Mouse (Mus musculus) cerebellum, adult 8-10 months (tissue): ENCODE data around the gene Cyb5rl.
"Not testable (repeated sequence)": the region's sequence is repeated elsewhere in the genome, so short reads cannot be mapped to it uniquely, and the experiment has no call there.

Experiments
- DNase-seq: peaks from one replicate; pipeline ENCODE4 v3.0.0; 2022

Gene Cyb5rl

GRCm38 (mm10) chr4:107064394-107065098 lies 2.2 kb upstream of the Cyb5rl start:
- no peak for DNase-seq

DNA sequence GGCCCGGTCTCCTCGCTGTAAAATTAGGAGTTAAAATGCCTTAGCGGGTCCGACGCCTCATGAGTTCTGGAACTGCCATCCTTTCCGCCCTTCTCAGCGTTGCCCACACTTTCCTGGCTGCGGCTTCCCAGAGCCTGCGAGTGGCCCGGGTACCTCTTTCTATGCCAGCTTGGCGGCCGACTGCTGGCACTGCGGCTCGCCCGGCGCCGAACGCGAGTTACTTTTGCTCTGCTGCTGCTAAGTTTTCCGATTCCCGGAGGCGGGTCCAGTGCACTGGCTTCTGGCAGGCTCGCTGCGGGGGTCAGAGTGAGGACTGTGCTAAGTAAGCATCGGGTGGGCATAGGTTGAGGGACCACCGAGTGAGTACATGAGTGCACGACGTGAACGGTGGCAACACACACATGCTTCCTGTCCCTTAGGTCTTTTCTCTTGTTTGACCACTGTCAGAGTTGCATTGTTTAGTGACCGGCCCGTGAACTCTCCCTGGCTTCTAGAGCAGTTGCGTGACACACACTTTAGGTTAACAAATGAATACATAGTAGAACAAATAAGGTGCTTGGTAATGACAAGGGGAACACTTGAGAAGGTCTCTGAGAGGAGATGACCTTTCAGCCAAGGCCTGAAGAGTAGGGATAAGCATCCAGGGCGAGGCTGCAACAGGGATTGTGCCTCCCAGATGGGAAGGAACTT lies 508 bp downstream of the Cyb5rl start:
- DNase-seq, result no peak

- DNase-seq, result no peak
These were observed 5.6 kb downstream of the Cyb5rl start for GRCm38 (mm10) chr4:107072343-107072742.

GRCm38 (mm10) chr4:107075456-107075855 lies 8.7 kb downstream of the Cyb5rl start:
- no peak for DNase-seq

DNA sequence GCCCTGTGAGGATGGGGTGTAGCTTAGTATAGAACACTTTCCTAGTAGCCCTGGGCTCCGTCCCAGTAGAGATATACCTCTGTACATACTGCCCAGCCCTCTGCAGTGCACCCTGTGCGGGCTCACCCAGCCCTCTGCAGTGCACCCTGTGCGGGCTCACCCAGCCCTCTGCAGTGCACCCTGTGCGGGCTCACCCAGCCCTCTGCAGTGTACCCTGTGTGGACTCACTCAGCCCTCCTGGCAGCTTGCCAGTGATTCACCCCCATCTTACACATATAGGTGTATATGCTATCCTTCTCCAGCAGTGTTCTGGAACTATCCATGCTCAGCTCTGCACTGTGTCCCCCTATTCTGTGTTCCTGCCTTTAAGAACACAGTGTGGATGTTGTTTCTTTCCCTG lies 12.1 kb downstream of the Cyb5rl start:
- no peak for DNase-seq

- no peak for DNase-seq
These were observed 12.9 kb downstream of the Cyb5rl start for GRCm38 (mm10) chr4:107079716-107080115.

DNA sequence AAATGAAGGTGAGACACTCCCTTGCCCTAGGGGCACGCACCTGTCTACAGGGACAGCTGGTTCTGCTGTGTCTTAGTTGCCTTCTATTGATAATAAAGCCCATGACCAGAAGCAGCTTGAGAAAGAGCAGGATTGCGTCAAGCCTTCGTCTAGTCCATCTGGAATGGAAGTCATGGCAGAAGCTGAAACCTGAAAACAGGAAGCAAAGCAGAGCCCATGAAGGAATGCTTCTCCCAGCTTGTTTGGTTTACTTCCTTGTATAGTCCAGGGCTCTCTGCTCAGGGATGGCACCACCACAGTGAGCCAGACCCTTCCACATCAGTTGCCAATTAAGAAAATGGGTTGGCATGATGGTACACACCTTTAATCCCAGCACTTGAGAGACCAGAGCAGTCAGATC lies 15.4 kb downstream of the Cyb5rl start:
- no peak for DNase-seq

DNA sequence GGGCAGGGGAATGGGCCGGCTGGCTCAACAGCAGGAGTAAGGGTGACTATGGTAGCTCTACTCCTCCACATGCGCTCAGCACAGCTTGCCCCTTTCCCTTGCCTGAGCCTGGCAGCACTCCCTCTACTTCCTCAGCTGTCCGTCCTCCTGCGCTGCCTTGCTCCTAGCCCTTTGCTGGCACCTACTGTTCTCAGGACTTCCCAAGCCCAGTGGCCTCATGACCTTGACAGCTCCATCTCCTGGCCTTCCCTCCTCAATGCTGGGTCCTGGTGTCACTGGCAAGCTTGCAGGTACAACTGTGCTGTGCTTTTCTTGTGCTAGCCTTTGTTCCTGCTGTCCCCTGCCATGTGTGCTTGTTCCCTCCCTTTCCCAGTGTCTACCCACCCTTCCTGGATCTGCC lies 16.3 kb downstream of the Cyb5rl start:
- DNase-seq, result no peak

- no peak for DNase-seq
These were observed 17.6 kb downstream of the Cyb5rl start for GRCm38 (mm10) chr4:107084343-107084742.

GRCm38 (mm10) chr4:107084858-107085257 lies 18.1 kb downstream of the Cyb5rl start:
- no peak for DNase-seq

DNA sequence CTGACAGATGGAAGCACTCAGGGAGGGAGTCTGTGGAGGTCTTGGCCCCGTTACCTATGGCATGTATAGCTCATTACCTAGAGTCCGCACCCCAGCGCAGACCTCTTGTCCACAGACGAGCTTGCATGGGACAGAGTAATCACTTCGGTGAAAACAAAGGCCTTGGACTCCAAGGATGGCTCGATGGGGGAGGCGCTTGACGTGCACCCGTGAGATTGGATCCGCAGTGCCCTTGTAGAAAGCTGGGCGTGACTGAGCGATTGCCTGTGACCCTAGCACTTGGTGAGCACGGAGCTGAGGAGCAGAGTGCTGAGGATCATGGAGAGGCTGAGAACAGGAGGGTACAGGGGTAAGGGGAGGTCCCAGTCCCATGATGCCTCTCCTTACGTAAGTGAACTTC lies 24.9 kb downstream of the Cyb5rl start:
- DNase-seq, result no peak

DNA sequence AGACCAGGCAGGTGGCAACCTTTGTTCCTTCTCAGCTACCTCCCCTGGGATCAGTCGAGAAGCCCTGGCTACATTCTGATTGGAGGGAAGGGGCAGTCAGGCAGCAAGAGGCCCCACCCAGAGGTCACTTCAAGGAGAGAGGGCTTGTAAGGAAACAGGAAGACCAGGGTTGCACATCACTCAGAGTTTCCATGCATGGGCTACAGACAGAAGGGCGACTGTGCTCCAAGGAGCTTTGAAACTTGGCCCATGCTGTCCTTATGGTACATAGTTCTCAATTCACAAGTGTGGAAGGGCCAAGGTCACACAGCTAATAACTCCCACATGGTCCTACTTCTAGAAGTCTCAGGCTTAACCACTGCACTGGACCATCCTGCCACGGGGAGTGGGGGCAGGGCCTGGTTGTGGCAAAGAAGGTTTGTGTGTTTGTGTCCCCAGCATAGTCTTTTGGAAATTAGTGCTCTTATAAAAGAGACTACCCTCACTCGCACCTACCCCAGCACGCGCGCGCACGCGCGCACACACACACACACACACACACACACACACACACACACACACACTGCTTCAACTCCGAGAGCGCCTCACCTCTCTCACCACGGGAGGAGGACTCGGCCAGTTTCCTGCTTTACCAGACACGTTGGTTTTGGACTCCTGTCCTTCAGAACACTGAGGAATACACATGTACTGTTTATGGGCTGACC lies 27.8 kb downstream of the Cyb5rl start:
- DNase-seq, result no peak

- no peak for DNase-seq
These were observed 29.3 kb downstream of the Cyb5rl start for GRCm38 (mm10) chr4:107096043-107096442.

DNA sequence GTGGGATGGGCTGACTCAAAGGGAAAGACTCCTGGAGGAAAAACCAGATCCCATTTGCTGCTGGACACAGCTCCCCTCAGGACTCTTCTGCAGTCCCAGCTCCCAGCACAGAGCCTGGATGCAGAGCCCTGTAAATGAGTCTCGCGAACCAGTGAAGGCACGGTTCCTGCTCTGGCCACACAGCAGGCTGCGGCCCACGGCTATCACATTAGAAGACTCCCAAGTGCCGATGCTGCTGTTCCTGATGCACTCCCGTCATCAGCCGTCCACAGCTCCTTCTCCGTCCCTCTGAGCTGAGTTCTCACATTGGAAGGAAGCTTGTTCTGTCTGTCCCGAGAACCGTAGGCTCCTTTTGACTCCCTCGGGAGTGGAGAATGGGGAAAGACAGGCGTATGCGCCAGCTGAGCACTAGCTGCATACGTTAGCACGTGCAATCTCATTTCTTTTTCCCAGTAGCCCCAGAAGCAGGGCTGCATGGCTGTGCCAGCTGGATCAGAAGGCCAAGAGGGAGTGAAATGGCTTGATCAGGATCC lies 30.1 kb downstream of the Cyb5rl start, which contains the start of gene Cdcp2:
Cdcp2 (plus strand) TSS at position 51 of the 533 bp plus-strand sequence.
- no peak for DNase-seq

GRCm38 (mm10) chr4:107097871-107098270 lies 31.1 kb downstream of the Cyb5rl start:
- DNase-seq, result no peak

DNA sequence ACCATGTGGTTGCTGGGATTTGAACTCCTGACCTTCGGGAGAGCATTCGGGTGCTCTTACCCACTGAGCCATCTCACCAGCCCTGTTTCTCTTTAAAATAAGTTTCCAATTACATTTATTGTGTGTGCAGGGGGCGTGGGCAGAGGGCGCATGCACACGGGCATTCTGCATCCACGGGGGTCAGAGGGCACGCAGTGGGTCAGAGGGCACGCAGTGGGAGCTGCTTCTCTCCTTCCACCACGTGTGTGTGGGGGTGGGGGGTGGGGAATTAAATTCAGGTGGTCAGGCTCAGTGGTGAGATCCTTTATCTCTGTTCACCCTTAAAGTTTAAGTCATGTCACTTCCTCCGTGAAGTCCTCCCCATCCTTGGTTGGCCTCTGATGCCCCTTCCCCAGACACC lies 31.6 kb downstream of the Cyb5rl start:
- no peak for DNase-seq

- DNase-seq, result no peak
These were observed 32.2 kb downstream of the Cyb5rl start for GRCm38 (mm10) chr4:107098791-107099525.

DNA sequence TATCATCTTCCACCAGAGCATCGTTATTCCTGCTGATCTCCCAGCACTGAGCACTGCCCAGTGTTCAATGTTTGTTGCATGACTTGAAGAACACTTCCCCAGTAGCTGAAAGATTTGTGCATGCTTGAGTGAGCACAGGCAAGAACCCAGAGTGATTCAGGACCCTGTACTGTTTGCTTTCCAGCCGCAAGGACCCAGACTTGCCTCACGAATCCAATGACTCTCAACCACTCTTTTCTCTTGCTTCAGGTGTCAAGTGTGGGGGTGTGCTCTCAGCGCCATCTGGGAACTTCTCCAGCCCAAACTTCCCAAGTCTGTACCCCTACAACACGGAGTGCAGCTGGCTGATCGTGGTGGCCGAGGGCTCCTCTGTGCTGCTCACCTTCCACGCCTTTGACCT lies 35.4 kb downstream of the Cyb5rl start:
- DNase-seq, result no peak

DNA sequence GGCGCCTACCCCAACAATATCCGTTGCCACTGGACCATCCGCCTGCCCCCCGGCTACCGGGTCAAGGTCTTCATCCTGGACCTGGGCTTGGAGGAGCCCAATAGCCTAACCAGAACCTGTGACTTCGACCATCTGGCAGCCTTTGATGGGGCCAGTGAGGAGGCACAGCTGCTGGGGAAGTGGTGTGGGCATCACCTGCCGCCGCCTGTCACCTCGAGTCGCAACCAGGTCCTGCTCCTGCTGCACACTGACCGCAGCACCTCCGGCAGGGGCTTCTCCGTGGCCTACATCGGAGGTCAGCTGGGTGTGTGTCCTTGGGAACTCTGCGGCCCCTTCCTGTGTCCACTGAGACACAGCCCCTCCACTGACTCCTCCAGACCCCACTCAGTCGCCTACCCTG lies 40.0 kb downstream of the Cyb5rl start:
- DNase-seq, result no peak

DNA sequence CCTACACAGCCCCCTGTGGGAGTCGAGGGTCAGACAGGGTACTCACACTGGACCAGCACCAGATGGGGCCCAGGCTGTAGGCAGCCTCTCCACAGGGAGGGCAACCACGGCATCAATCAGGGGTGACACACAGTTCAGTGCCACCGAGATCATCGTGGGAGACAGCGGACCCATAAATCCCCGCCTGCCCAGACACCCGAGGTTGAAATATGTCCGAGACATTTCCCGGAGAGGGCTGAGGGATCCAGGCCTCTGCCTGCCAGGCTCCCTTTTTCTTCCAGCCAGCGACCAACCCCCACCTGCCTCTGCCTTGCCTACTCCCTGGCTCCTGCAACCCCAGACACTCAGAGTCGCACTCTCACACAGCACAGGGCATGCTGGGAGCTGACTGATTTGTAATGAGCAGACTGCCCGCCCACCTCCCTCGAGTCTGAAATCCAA lies 41.5 kb downstream of the Cyb5rl start:
- DNase-seq, result no peak

- not testable (repeated sequence) for DNase-seq
These were observed 42.4 kb downstream of the Cyb5rl start for GRCm38 (mm10) chr4:107109181-107109580.

- DNase-seq, result no peak
These were observed 47.5 kb downstream of the Cyb5rl start for GRCm38 (mm10) chr4:107114278-107114677.
